Mouse (Mus musculus) liver, embryonic 14.5 days (tissue): ENCODE measurements around the gene Kcnt2. TPM values are rescaled to one million over a fixed set of nuclear protein-coding genes. Genes with fewer than 3 reads are reported as not detected.

Experiments
- ATAC-seq: fragments of 200-750 bp; cut with Nextera tagmentation; 2 replicates; pipeline ENCODE4 v1.8.0; 2017; ENCODE audit warnings: moderate number of reproducible peaks, mild to moderate bottlenecking, moderate library complexity; ENCODE audit not compliant: insufficient read depth
- DNase-seq, 3 experiments: peaks; one replicate each; pipeline ENCODE4 v3.0.0-alpha.2; 2012 to 2013; ENCODE audit warnings: low read depth in 3 of 3, low spot score in 3 of 3
- H3K27ac ChIP-seq: fragments of 300-500 bp; sonication (generic); 2 replicates; pipeline ENCODE4 v1.5.1; 2014; ENCODE audit warnings: moderate library complexity, mild to moderate bottlenecking, control low read depth, inconsistent platforms
- H3K27me3 ChIP-seq: fragments of 300-500 bp; sonication (generic); 2 replicates; pipeline ENCODE4 v1.6.1; 2014; ENCODE audit warnings: mild to moderate bottlenecking, low read length, moderate library complexity; ENCODE audit not compliant: control insufficient read depth, insufficient read depth
- H3K36me3 ChIP-seq: fragments of 300-500 bp; sonication (generic); replicated peaks from 2 replicates; pipeline ENCODE4 v1.6.1; 2014; ENCODE audit warnings: low read depth; ENCODE audit not compliant: control insufficient read depth, insufficient read depth
- H3K4me1 ChIP-seq, 2 experiments: fragments of 200-500 bp in 1 of 2; fragments of 300-500 bp in 1 of 2; sonication (generic) in 1 of 2; replicated peaks; 2 replicates each; pipeline ENCODE4 v1.6.1; 2012 to 2014; ENCODE audit warnings: antibody characterized with exemption in 1 of 2, inconsistent platforms in 1 of 2, low read length in 1 of 2; ENCODE audit not compliant: control insufficient read depth in 2 of 2, insufficient read depth in 2 of 2
- H3K4me2 ChIP-seq: fragments of 300-500 bp; sonication (generic); 2 replicates; pipeline ENCODE4 v1.6.1; 2014; ENCODE audit warnings: low read depth, mild to moderate bottlenecking, control low read depth, moderate library complexity
- H3K4me3 ChIP-seq, 2 experiments: fragments of 200-500 bp in 1 of 2; fragments of 300-500 bp in 1 of 2; sonication (generic) in 1 of 2; 2 replicates each; pipeline ENCODE4 v1.5.1; 2012 to 2014; ENCODE audit warnings: low read depth in 2 of 2, low read length in 2 of 2, mild to moderate bottlenecking in 2 of 2, control low read depth in 1 of 2, inconsistent platforms in 1 of 2, moderate library complexity in 1 of 2; ENCODE audit not compliant: insufficient read depth in 1 of 2
- H3K9ac ChIP-seq: fragments of 300-500 bp; sonication (generic); replicated peaks from 2 replicates; pipeline ENCODE4 v1.6.1; 2014; ENCODE audit warnings: mild to moderate bottlenecking, control low read depth, moderate library complexity
- H3K9me3 ChIP-seq: fragments of 300-500 bp; sonication (generic); 2 replicates; pipeline ENCODE4 v1.6.1; 2016; ENCODE audit warnings: low read length, mixed read lengths; ENCODE audit not compliant: control insufficient read depth
- CTCF ChIP-seq: IDR thresholded peaks from 2 replicates; pipeline ENCODE4 v1.5.1; 2016; ENCODE audit warnings: antibody characterized with exemption, low read depth, control low read depth
- EP300 ChIP-seq: IDR thresholded peaks from 2 replicates; pipeline ENCODE4 v1.6.1; 2016; ENCODE audit warnings: antibody characterized with exemption, low read depth
- WGBS: fragments of 180-500 bp; shearing (Covaris S2); extraction: QIAGEN DNeasy Blood & Tissue Kit; methylation state at CpG from one replicate; pipeline ENCODE4 v1.1.7; 2014; ENCODE audit not compliant: insufficient replicate concordance; 5-methylcytosine and 5-hydroxymethylcytosine counted together
- polyA plus RNA-seq, 2 experiments: library from polyadenylated mRNA; depleted of rRNA in 1 of 2; stranded (reverse) in 1 of 2; unstranded in 1 of 2; fragments of >200 nt; fragmentation: Nextera tagmentation in 1 of 2; extraction: Ambion mirVana in 1 of 2; gene quantifications; 2 replicates each; pipeline versions ENCODE4 v1.2.1 to v1.2.3; 2012 to 2014

The Kcnt2 gene
- polyA plus RNA-seq, 2 experiments = 0.04 to 0.07 TPM

DNA sequence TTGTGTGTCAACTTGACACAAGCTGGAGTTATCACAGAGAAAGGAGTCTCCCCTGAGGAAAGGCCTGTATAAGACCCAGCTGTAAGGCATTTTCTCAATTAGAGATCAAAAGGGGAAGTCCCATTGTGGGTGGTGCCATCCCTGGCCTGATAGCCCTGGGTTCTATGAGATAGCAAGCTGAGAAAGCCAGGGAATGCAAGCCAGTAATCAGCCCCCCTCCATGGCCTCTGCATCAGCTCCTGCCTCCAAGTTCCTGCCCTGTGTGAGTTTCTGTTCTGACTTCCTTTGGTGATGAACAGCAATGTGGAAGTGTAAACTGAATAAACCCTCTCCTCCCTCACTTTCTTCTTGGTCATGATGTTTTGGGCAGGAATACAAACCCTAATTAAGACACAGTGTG lies 29.9 kb downstream of the Kcnt2 start:
- Histone ChIP-seq H3K27me3 (no peaks in the 10 kb centered on the region), H3K4me2 (no peak overlapping the region), H3K36me3 (no peaks in the 10 kb centered on the region), H3K27ac (no peak overlapping the region), H3K9me3 (no peaks in the 10 kb centered on the region), H3K4me1 (no peaks in the 10 kb centered on the region), H3K4me3 (no peak overlapping the region), H3K9ac (no peak overlapping the region)
- TF ChIP-seq EP300 = no peak
- no peak for TF ChIP-seq CTCF
- no peak for DNase-seq
- no peak for ATAC-seq

DNA sequence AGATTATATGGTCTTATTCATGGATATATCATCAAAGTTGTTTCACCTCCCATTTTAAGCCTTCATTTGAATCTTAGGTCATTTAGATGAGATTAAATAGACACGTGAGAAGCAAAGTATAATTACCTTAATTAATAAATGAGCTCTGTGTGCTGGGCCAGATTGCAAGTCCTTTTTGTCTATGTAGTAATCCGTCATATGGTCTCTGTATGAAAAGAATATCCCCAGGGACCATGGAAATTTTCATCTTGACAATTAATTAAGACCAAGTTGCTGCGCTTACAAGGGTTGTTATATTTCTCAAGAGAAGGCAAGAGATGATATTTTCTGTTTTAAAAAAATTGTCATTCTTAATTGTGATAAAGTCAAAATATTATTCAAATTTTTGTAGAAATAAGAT lies 47.2 kb downstream of the Kcnt2 start:
- H3K9ac ChIP-seq = no peak overlapping the region
- no peaks in the 10 kb centered on the region for H3K27me3 ChIP-seq
- no peak overlapping the region for H3K27ac ChIP-seq
- H3K36me3 ChIP-seq = no peaks in the 10 kb centered on the region
- ATAC-seq (no peak), DNase-seq (no peak)
- H3K4me3 ChIP-seq = no peak overlapping the region
- no peaks in the 10 kb centered on the region for H3K9me3 ChIP-seq
- TF ChIP-seq CTCF (no peak), EP300 (no peak)
- WGBS = 53% methylated on average over 3 of the region's 3 CpGs
- no peak overlapping the region for H3K4me2 ChIP-seq
- H3K4me1 ChIP-seq = no peaks in the 10 kb centered on the region

DNA sequence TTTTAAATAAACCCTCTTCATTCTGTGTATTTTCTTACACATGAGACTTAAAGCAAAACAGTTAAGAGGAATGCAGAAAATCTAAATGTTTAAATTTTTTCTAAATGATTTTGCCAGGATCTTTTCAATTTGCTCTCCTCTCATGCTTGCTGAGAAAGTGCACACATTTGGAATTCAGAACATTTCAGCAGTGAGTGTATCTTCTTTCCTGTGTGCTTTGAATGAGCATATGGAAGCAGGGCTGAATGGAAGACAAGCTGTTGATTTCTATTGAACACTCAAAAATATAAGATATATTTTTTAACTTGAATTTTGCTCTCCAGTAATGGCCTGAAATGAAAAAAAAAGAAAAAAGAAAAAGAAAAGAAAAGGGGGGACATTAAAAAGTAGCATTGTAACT lies 49.5 kb downstream of the Kcnt2 start:
- Histone ChIP-seq H3K4me3 (no peak overlapping the region), H3K4me1 (no peaks in the 10 kb centered on the region), H3K27me3 (no peaks in the 10 kb centered on the region), H3K36me3 (no peaks in the 10 kb centered on the region), H3K9ac (no peak overlapping the region), H3K9me3 (no peaks in the 10 kb centered on the region), H3K27ac (no peak overlapping the region), H3K4me2 (no peak overlapping the region)
- DNase-seq (no peak), ATAC-seq (no peak)
- TF ChIP-seq CTCF = no peak
- TF ChIP-seq EP300 = no peak

DNA sequence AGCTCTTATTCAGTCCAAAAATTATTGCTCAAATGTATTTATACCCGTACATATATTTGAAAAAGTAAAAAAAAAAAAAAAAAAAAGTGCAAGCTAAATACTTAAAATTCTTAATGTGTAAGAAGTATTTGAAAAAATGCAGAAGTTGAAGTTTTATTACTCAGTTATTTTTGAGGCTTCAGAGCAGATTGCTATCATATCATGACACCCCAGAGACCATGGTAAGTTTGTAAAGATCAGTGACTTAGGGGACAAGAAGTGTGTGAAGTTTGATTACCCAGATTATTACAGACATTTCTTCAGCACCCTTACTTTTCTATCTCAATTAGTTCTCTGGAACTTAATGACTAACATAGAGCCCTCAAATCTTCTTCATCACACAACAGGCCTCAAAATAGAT lies 58.3 kb downstream of the Kcnt2 start:
- ATAC-seq (no peak), DNase-seq (no peak)
- Histone ChIP-seq H3K27ac (no peak overlapping the region), H3K4me1 (no peaks in the 10 kb centered on the region), H3K9ac (no peak overlapping the region), H3K9me3 (no peaks in the 10 kb centered on the region), H3K4me2 (no peak overlapping the region), H3K4me3 (no peak overlapping the region), H3K36me3 (no peaks in the 10 kb centered on the region), H3K27me3 (no peaks in the 10 kb centered on the region)
- 67% methylated on average over 1 of the region's 1 CpGs for WGBS
- no peak for TF ChIP-seq CTCF
- TF ChIP-seq EP300 = no peak

DNA sequence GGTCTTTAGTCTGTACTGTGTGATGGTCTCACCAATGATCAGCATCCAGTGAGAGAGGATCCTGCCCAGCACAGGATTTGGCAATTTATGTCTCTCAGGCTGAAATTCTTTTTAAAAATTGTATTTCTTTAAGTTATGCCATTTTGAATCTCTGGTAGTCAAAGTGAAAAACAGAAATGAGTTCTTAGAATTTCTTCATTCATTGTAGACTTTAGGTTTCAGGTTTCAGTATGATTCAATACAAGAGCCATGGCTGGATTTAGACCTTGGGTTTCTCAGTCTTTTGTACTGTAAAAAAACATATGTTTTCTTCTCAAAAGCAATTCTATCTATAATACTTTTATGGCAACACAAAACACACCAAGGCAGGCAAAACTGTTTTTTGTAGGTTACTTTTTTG lies 59.4 kb downstream of the Kcnt2 start:
- H3K4me3 ChIP-seq = no peak overlapping the region
- no peak overlapping the region for H3K9ac ChIP-seq
- no peak for TF ChIP-seq EP300
- no peak for TF ChIP-seq CTCF
- no peaks in the 10 kb centered on the region for H3K9me3 ChIP-seq
- H3K4me2 ChIP-seq = no peak overlapping the region
- DNase-seq (no peak), ATAC-seq (no peak)
- H3K27ac ChIP-seq = no peak overlapping the region
- H3K36me3 ChIP-seq = no peaks in the 10 kb centered on the region
- H3K27me3 ChIP-seq = no peaks in the 10 kb centered on the region
- H3K4me1 ChIP-seq = no peaks in the 10 kb centered on the region

DNA sequence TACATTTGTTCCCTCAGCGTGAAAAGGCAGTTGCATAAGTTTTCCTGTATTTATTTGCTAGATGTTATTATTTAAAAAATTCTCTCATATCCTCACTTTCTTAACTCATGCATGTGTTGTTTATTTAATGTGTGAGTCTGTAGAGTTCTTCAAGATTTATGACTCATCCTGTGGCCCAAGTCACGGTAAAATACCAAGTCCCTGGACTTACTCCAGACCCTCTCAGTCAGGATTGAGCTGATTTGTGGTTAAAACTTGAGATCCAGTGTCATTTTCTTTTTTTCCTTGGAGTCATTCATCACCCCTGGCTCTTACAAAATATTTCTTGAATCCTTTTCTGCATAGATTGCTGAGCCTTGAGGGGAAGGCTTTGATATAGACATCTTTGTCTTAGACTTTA lies 60.4 kb downstream of the Kcnt2 start:
- no peak overlapping the region for H3K4me2 ChIP-seq
- ATAC-seq (no peak), DNase-seq (no peak)
- WGBS = 58% methylated on average over 2 of the region's 2 CpGs
- H3K4me3 ChIP-seq = no peak overlapping the region
- H3K27ac ChIP-seq = no peak overlapping the region
- no peaks in the 10 kb centered on the region for H3K9me3 ChIP-seq
- no peaks in the 10 kb centered on the region for H3K36me3 ChIP-seq
- H3K4me1 ChIP-seq = no peaks in the 10 kb centered on the region
- no peak overlapping the region for H3K9ac ChIP-seq
- H3K27me3 ChIP-seq = no peaks in the 10 kb centered on the region
- TF ChIP-seq CTCF (no peak), EP300 (no peak)
